Mouse (Mus musculus) E14TG2a.4 (cell line): ENCODE measurements around the gene Pax5.

ENCODE experiments used
- CTCF ChIP-seq: conservative IDR thresholded peaks from 2 replicates; pipeline ENCODE4 v1.5.1; 2014; ENCODE audit warnings: low read length
- NANOG ChIP-seq: IDR thresholded peaks from 2 replicates; pipeline ENCODE4 v1.6.1; 2014; ENCODE audit warnings: borderline replicate concordance, low read length, mixed read lengths
- POU5F1 ChIP-seq: IDR thresholded peaks from 2 replicates; pipeline ENCODE4 v1.6.1; 2014; ENCODE audit warnings: low read length, borderline replicate concordance

DNA sequence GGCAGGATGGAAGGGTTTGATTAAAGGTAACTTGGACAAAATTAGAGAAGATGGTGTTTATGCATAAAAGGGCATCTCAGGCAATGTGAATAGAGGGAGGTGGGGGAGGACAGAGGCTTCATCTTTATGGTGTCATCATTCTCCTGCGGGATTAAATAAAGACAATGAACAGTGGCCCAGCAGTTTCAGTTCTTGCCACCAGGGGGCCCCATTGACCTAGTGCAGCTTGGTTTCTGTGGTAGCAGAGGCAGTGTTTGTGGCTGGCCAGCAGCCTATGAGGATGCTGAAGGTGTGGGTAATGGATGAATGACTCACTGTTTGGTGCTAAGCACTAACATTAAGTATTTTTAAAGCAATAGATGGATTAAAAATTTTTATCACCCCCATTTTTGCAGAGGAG, 230.5 kb downstream of the Pax5 start:
- TF ChIP-seq CTCF: peak; percentile 96
- no peak for TF ChIP-seq POU5F1
- TF ChIP-seq NANOG: no peak
